Mouse (Mus musculus): ENCODE measurements at regions not wholly inside any gene's neighbourhood (a gene's known extent, or its start where the extent isn't known, plus 50 kb on each side); places are given as distances from the start of the nearest gene placed in this dataset.

- DNase-seq (ENCODE audit: extremely low spot score): no peak
Measured at GRCm38 (mm10) chr10:93361654-93362195, 50.8 kb upstream of the Elk3 start.

GRCm38 (mm10) chr10:93364108-93364793, 53.3 kb upstream of the Elk3 start:
- DNase-seq (ENCODE audit: extremely low spot score): no peak

- DNase-seq (ENCODE audit: extremely low spot score): no peak
Measured at GRCm38 (mm10) chr10:93364881-93365280, 53.9 kb upstream of the Elk3 start.

GRCm38 (mm10) chr10:93365318-93365717, 54.4 kb upstream of the Elk3 start:
- DNase-seq (ENCODE audit: extremely low spot score): no peak

- DNase-seq (ENCODE audit: extremely low spot score): no peak
Measured at GRCm38 (mm10) chr10:93365824-93366223, 54.9 kb upstream of the Elk3 start.

GRCm38 (mm10) chr10:93369737-93370136, 58.8 kb upstream of the Elk3 start:
- DNase-seq (ENCODE audit: extremely low spot score): no peak

- DNase-seq (ENCODE audit: extremely low spot score): no peak
Measured at GRCm38 (mm10) chr10:93370331-93370730, 59.4 kb upstream of the Elk3 start.

GRCm38 (mm10) chr10:93372281-93372680, 61.3 kb upstream of the Elk3 start:
- no peak for DNase-seq (ENCODE audit: extremely low spot score)

- DNase-seq (ENCODE audit: extremely low spot score): no peak
Measured at GRCm38 (mm10) chr10:93373265-93373664, 62.3 kb upstream of the Elk3 start.

- DNase-seq (ENCODE audit: extremely low spot score): no peak
Measured at GRCm38 (mm10) chr10:93373954-93374689, 63.2 kb upstream of the Elk3 start.

GRCm38 (mm10) chr10:93374690-93374994, 63.7 kb upstream of the Elk3 start:
- no peak for DNase-seq (ENCODE audit: extremely low spot score)

GRCm38 (mm10) chr10:93375007-93375711, 64.2 kb upstream of the Elk3 start:
- peak; percentile 26 for DNase-seq (ENCODE audit: extremely low spot score)

- no peak for DNase-seq (ENCODE audit: extremely low spot score)
Measured at GRCm38 (mm10) chr10:93375771-93376170, 64.8 kb upstream of the Elk3 start.

- DNase-seq (ENCODE audit: extremely low spot score): no peak
Measured at GRCm38 (mm10) chr10:93376457-93376941, 65.6 kb upstream of the Elk3 start.

- no peak for DNase-seq (ENCODE audit: extremely low spot score)
Measured at GRCm38 (mm10) chr10:93389276-93389675, 63.9 kb upstream of the Lta4h start.

- DNase-seq (ENCODE audit: extremely low spot score): no peak
Measured at GRCm38 (mm10) chr10:93391296-93391695, 61.9 kb upstream of the Lta4h start.

- no peak for DNase-seq (ENCODE audit: extremely low spot score)
Measured at GRCm38 (mm10) chr10:93393902-93394301, 59.3 kb upstream of the Lta4h start.

- DNase-seq (ENCODE audit: extremely low spot score): no peak
Measured at GRCm38 (mm10) chr10:93397711-93398110, 55.5 kb upstream of the Lta4h start.

GRCm38 (mm10) chr10:93398531-93399320, 54.5 kb upstream of the Lta4h start:
- no peak for DNase-seq (ENCODE audit: extremely low spot score)

GRCm38 (mm10) chr10:93402689-93403509, 50.3 kb upstream of the Lta4h start:
- no peak for DNase-seq (ENCODE audit: extremely low spot score)
